Mouse (Mus musculus): ENCODE results near the gene Agap3.

- TF ChIP-seq CTCF (IDR thresholded peaks at IDR 0.05; ENCODE audit: low read depth) (peak; percentile 48), EP300 (optimal IDR thresholded peaks at IDR 0.05) (no peak)
Measured at GRCm38 (mm10) chr5:24425421-24426036, 26.4 kb upstream of the Agap3 start.

All from stomach, postnatal 0 days (tissue).